Mouse (Mus musculus) heart, embryonic 11.5 days (tissue): ENCODE data around the gene Olfr346. TPM values are rescaled to one million over a fixed set of nuclear protein-coding genes. Genes with fewer than 3 reads are reported as not detected.

ENCODE experiments used
- ATAC-seq: fragments of 200-750 bp; cut with Nextera tagmentation; replicated peaks from 2 replicates; pipeline ENCODE4 v1.8.0; 2017; ENCODE audit warnings: moderate library complexity; ENCODE audit not compliant: insufficient number of reproducible peaks, low FRiP score, low TSS enrichment
- H3K27ac ChIP-seq: fragments of 300-500 bp; sonication (generic); 2 replicates; pipeline ENCODE4 v1.5.1; 2014; ENCODE audit warnings: mild to moderate bottlenecking, low read depth, low read length
- H3K27me3 ChIP-seq: fragments of 300-500 bp; sonication (generic); 2 replicates; pipeline ENCODE4 v1.6.1; 2014; ENCODE audit warnings: mild to moderate bottlenecking, low read length, mixed read lengths; ENCODE audit not compliant: control insufficient read depth, insufficient read depth
- H3K36me3 ChIP-seq: fragments of 300-500 bp; sonication (generic); 2 replicates; pipeline ENCODE4 v1.6.1; 2014; ENCODE audit warnings: mild to moderate bottlenecking, low read length, moderate library complexity, mixed read lengths; ENCODE audit not compliant: control insufficient read depth, insufficient read depth
- H3K4me1 ChIP-seq: fragments of 300-500 bp; sonication (generic); 2 replicates; pipeline ENCODE4 v1.6.1; 2014; ENCODE audit warnings: low read length; ENCODE audit not compliant: control insufficient read depth, insufficient read depth
- H3K4me2 ChIP-seq: fragments of 300-500 bp; sonication (generic); 2 replicates; pipeline ENCODE4 v1.6.1; 2014; ENCODE audit warnings: mild to moderate bottlenecking, moderate library complexity
- H3K4me3 ChIP-seq: fragments of 300-500 bp; sonication (generic); 2 replicates; pipeline ENCODE4 v1.5.1; 2014; ENCODE audit warnings: low read depth, low read length
- H3K9ac ChIP-seq: fragments of 300-500 bp; sonication (generic); 2 replicates; pipeline ENCODE4 v1.6.1; 2014; ENCODE audit warnings: mild to moderate bottlenecking, low read depth, low read length, moderate library complexity
- H3K9me3 ChIP-seq: fragments of 300-500 bp; sonication (generic); replicated peaks from 2 replicates; pipeline ENCODE4 v1.6.1; 2016; ENCODE audit warnings: low read length; ENCODE audit not compliant: control insufficient read depth
- WGBS: fragments of 180-500 bp; shearing (Covaris S2); extraction: QIAGEN DNeasy Blood & Tissue Kit; methylation state at CpG from one replicate; pipeline ENCODE4 v1.1.7; 2014; ENCODE audit not compliant: insufficient replicate concordance; 5-methylcytosine and 5-hydroxymethylcytosine counted together
- polyA plus RNA-seq: library from polyadenylated mRNA; unstranded; fragments of >200 nt; fragmentation: Nextera tagmentation; extraction: Ambion mirVana; gene quantifications from 2 replicates; pipeline ENCODE4 v1.2.1, GENCODE M21; 2014

The Olfr346 gene
- polyA plus RNA-seq, result not detected in 2 replicates

DNA sequence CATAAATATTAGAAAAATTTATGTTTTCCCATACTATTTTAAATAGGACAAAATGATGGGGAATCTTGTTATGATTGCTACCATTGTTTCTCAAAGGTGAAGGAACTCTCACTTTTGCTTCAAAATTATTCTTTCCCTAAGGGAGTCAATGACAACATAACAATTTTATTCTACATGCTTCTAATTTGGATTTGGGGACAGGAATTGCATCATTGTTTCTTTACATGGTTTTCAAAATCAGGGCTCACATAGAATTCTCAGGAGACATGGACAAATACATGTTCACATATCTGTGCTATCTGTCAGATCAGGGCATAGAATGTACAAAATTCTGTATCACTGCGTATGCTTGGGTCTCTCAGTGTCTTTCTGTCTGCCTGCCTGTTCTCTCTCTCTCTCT, at the start of gene Olfr346:
Olfr346 (plus strand) TSS at position 301 of the 400 bp plus-strand sequence.
- H3K27me3 ChIP-seq, result no peaks in the 10 kb centered on the region
- no peak within 1 kb of the TSS for H3K9ac ChIP-seq
- H3K36me3 ChIP-seq, result no peaks in the 10 kb centered on the region
- no peaks in the 10 kb centered on the region for H3K4me1 ChIP-seq
- H3K4me2 ChIP-seq, result no peak within 1 kb of the TSS
- peaks cover 8% of the 10 kb centered on the region; the same call in 1 of the 2 replicates for H3K9me3 ChIP-seq
- WGBS, result 88% methylated on average over 1 of the region's 1 CpGs
- H3K27ac ChIP-seq, result no peak within 1 kb of the TSS
- no peak for ATAC-seq
- no peak within 1 kb of the TSS for H3K4me3 ChIP-seq

DNA sequence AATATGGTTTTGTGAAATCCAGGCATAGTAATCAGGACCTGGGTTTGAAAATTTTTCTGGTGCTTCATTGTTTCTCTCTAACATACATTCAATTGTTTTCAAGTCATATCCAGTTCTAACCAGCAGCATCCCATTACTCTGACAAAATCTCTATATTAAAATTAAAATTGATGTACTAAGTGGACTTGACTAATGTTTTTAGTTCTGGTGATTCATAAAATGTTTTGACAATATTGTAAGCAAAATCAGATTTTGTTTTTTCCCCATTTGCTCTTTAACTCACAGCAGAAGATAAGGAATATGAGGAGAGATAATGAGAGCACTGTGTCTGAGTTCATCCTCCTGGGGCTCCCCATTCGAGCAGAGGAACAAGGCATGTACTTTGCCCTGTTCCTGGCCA, 45.8 kb upstream of the Olfr346 start, which contains the start of gene Olfr345:
Olfr345 (plus strand) TSS at position 301 of the 400 bp plus-strand sequence.
- Histone ChIP-seq H3K4me3 (no peak within 1 kb of the TSS), H3K9me3 (peaks cover 3% of the 10 kb centered on the region; the same call in 1 of the 2 replicates), H3K27me3 (no peaks in the 10 kb centered on the region), H3K4me2 (no peak within 1 kb of the TSS), H3K36me3 (no peaks in the 10 kb centered on the region), H3K9ac (no peak within 1 kb of the TSS), H3K4me1 (no peaks in the 10 kb centered on the region), H3K27ac (no peak within 1 kb of the TSS)
- no peak for ATAC-seq
- WGBS, result 64% methylated on average over 1 of the region's 1 CpGs

- H3K27ac ChIP-seq, result no peak within 1 kb of the TSS
- no peak within 1 kb of the TSS for H3K9ac ChIP-seq
- no peaks in the 10 kb centered on the region for H3K27me3 ChIP-seq
- no peaks in the 10 kb centered on the region for H3K36me3 ChIP-seq
- ATAC-seq, result no peak
- H3K4me1 ChIP-seq, result no peaks in the 10 kb centered on the region
- H3K4me2 ChIP-seq, result no peak within 1 kb of the TSS
- H3K4me3 ChIP-seq, result no peak within 1 kb of the TSS
- 0 out of 2 replicates have a peak, but pooled peaks cover 2% of the 10 kb centered on the region for H3K9me3 ChIP-seq
Observed at GRCm38 (mm10) chr2:36731602-36732001, 46.0 kb downstream of the Olfr346 start, which contains the start of gene Olfr347. Gene Olfr347 (plus strand): TSS chr2:36731902.

DNA sequence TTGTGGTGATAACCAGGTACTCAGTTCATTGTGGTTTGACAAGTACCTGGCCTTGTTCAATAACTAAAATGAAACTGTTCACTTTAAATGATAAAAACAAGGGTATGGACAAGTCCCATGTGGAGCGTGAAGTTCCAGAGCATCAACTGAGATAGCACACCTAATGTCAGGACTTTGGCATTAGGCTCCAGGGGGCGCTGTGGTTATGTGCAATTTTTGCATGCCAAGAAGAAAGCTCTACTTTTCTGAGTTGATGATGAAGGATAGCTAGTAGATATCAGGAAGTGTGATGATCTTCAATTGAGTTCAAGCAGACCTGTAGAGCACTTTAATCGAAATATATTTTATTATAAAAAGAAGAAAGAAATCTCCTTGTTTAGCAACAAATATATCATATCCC, 50.6 kb downstream of the Olfr346 start:
- Histone ChIP-seq H3K4me2 (no peak overlapping the region), H3K36me3 (no peaks in the 10 kb centered on the region), H3K4me3 (no peak overlapping the region), H3K9ac (no peak overlapping the region), H3K4me1 (no peaks in the 10 kb centered on the region), H3K27me3 (no peaks in the 10 kb centered on the region), H3K9me3 (peaks cover 2% of the 10 kb centered on the region; the same call in 1 of the 2 replicates), H3K27ac (no peak overlapping the region)
- ATAC-seq, result no peak
- WGBS, result 51% methylated on average over 3 of the region's 3 CpGs

Other genes starting within 250 kb of the Olfr346 start
- not detected in 2 replicates for gene Olfr340, start 233.2 kb upstream of the Olfr346 start, polyA plus RNA-seq
- gene Olfr341, start 203.3 kb upstream of the Olfr346 start, polyA plus RNA-seq, result not detected in 2 replicates
- not detected in 2 replicates for gene Olfr342, start 160.8 kb upstream of the Olfr346 start, polyA plus RNA-seq
- gene Olfr344, start 119.1 kb upstream of the Olfr346 start, polyA plus RNA-seq, result not detected in 2 replicates
- gene Olfr345, start 45.7 kb upstream of the Olfr346 start, polyA plus RNA-seq, result not detected in 2 replicates
- gene Olfr347, start 46.1 kb downstream of the Olfr346 start, polyA plus RNA-seq, result not detected in 2 replicates
- not detected in 2 replicates for gene Olfr348, start 98.5 kb downstream of the Olfr346 start, polyA plus RNA-seq
- gene Olfr50, start 104.8 kb downstream of the Olfr346 start, polyA plus RNA-seq, result not detected in 2 replicates
- gene Olfr3, start 131.2 kb downstream of the Olfr346 start, polyA plus RNA-seq, result not detected in 2 replicates
- gene Olfr350, start 160.5 kb downstream of the Olfr346 start, polyA plus RNA-seq, result not detected in 2 replicates
- gene Olfr351, start 176.9 kb downstream of the Olfr346 start, polyA plus RNA-seq, result not detected in 2 replicates
- gene Olfr352, start 182.7 kb downstream of the Olfr346 start, polyA plus RNA-seq, result not detected in 2 replicates
- gene Olfr353, start 207.1 kb downstream of the Olfr346 start, polyA plus RNA-seq, result not detected in 2 replicates
- not detected in 2 replicates for gene Olfr354, start 219.9 kb downstream of the Olfr346 start, polyA plus RNA-seq
- not detected in 2 replicates for gene Olfr355, start 243.1 kb downstream of the Olfr346 start, polyA plus RNA-seq